Mouse (Mus musculus) ES-E14 (cell line): ENCODE results near the gene Eif4e. TPM values are rescaled to one million over a fixed set of nuclear protein-coding genes. Genes with fewer than 3 reads are reported as not detected.
"Not testable (repeated sequence)": the region's sequence is repeated elsewhere in the genome, so short reads cannot be mapped to it uniquely, and the experiment has no call there.

ENCODE experiments used
- DNase-seq: peaks from one replicate; pipeline ENCODE4 v3.0.0-alpha.2; 2013; ENCODE audit warnings: low read depth, low spot score
- H3K27ac ChIP-seq: 2 replicates; pipeline ENCODE4 v1.5.1; 2012; ENCODE audit warnings: low read depth, mild to moderate bottlenecking, low read length, moderate library complexity, mixed read lengths; ENCODE audit not compliant: poor library complexity, insufficient read depth, severe bottlenecking
- H3K36me3 ChIP-seq: 2 replicates; pipeline ENCODE4 v1.6.1; 2012; ENCODE audit warnings: mild to moderate bottlenecking, low read length, moderate library complexity, mixed read lengths; ENCODE audit not compliant: control insufficient read depth, poor library complexity, insufficient read depth, severe bottlenecking
- H3K4me1 ChIP-seq, 2 experiments: fragments of 150-350 bp in 1 of 2; sonication (generic) in 1 of 2; 2 replicates each; pipeline ENCODE4 v1.6.1; 2012; ENCODE audit warnings: low read length in 2 of 2, mild to moderate bottlenecking in 1 of 2, mixed read lengths in 1 of 2; ENCODE audit not compliant: control insufficient read depth in 2 of 2, insufficient read depth in 2 of 2, poor library complexity in 1 of 2
- H3K4me3 ChIP-seq, 2 experiments: fragments of 150-350 bp in 1 of 2; sonication (generic) in 1 of 2; 2 replicates each; pipeline ENCODE4 v1.5.1; 2012; ENCODE audit warnings: low read length in 2 of 2, low read depth in 1 of 2, mild to moderate bottlenecking in 1 of 2, mixed read lengths in 1 of 2; ENCODE audit not compliant: insufficient read depth in 1 of 2, poor library complexity in 1 of 2, severe bottlenecking in 1 of 2
- H3K9ac ChIP-seq: 2 replicates; pipeline ENCODE4 v1.6.1; 2012; ENCODE audit warnings: low read depth, mild to moderate bottlenecking, low read length, mixed read lengths; ENCODE audit not compliant: poor library complexity, insufficient read depth, severe bottlenecking
- H3K9me3 ChIP-seq: fragments of 150-350 bp; sonication (generic); 2 replicates; pipeline ENCODE4 v1.6.1; 2012; ENCODE audit warnings: low read depth, mild to moderate bottlenecking, low read length; ENCODE audit not compliant: control insufficient read depth, insufficient read depth
- CHD2 ChIP-seq: IDR thresholded peaks from 2 replicates; pipeline ENCODE4 v1.6.1; 2014; ENCODE audit warnings: mild to moderate bottlenecking, low read depth, low read length, inconsistent platforms
- HCFC1 ChIP-seq: IDR thresholded peaks from 2 replicates; pipeline ENCODE4 v1.6.1; 2012; ENCODE audit warnings: low read length, inconsistent platforms, borderline replicate concordance; ENCODE audit not compliant: insufficient read depth
- MAFK ChIP-seq: IDR thresholded peaks from 2 replicates; pipeline ENCODE4 v1.6.1; 2014; ENCODE audit warnings: mild to moderate bottlenecking, low read depth, low read length, inconsistent platforms; ENCODE audit not compliant: insufficient read depth
- ZC3H11A ChIP-seq: IDR thresholded peaks from 2 replicates; pipeline ENCODE4 v1.6.1; 2012; ENCODE audit warnings: low read depth, mild to moderate bottlenecking, inconsistent platforms, low read length, borderline replicate concordance
- ZNF384 ChIP-seq: IDR thresholded peaks from 2 replicates; pipeline ENCODE4 v1.6.1; 2012; ENCODE audit warnings: low read depth, low read length, inconsistent platforms
- in situ Hi-C, 2 experiments: fragments of 600-800 bp; cut with MboI; formaldehyde crosslinking; loops; one replicate each; pipeline ENCODE4 v1.15.1; 2025; ENCODE audit warnings: low sequenced_read_pairs in 2 of 2, inconsistent platforms in 1 of 2; ENCODE audit not compliant: unreplicated experiment in 2 of 2
- total RNA-seq: library from RNA; depleted of rRNA; stranded (reverse); fragments of 300-350 nt; gene quantifications from 2 replicates; pipeline ENCODE4 v1.2.3, GENCODE M21; 2012

Gene Eif4e
- total RNA-seq, 1 experiment, result 235 TPM

DNA sequence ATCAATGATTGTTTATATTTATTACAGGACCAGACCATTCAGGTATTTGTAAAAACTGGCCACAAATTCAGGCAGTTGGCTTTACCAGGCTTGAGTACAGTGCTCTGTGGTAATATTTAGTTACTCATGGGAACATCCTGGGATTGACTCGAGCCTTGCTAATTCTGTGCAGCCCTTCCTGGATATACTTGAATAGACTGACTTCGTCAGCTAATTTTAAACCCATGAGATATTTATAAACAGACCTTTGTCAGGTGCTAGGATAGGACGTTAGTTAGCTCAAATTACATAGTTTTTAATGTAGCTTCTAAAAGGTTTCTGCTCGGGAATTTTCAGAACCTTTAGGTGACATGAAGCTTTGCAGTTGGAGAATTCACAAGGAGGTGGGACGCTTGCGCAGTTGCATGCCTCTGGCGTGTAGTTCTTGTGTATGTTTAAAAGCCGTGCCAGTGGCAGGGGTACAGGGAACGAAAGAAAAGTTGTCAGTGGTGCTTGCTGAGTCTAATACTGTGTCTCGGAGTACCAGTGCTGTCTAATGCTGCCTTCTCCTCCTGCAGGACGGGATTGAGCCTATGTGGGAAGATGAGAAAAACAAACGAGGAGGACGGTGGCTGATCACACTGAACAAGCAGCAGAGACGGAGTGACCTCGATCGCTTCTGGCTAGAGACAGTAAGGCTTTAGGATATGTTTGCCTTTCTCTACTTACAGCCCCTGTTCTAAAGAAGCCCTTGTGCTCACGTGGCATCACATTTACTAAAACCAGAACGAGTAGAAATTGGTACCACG, 24.6 kb downstream of the Eif4e start:
- no peak overlapping the region for H3K27ac ChIP-seq
- TF ChIP-seq MAFK (no peak), ZNF384 (no peak), CHD2 (no peak), ZC3H11A (no peak), HCFC1 (no peak)
- no peak for DNase-seq
- peaks cover 12% of the 10 kb centered on the region for H3K36me3 ChIP-seq
- no peaks in the 10 kb centered on the region for H3K9me3 ChIP-seq
- H3K9ac ChIP-seq, result no peak overlapping the region
- in situ Hi-C loops, result no loop called here
- H3K4me1 ChIP-seq, result no peaks in the 10 kb centered on the region
- H3K4me3 ChIP-seq, result no peak overlapping the region

GRCm38 (mm10) chr3:138555279-138555678, 29.3 kb downstream of the Eif4e start:
- H3K27ac ChIP-seq, H3K9me3 ChIP-seq, in situ Hi-C loops, DNase-seq, H3K4me1 ChIP-seq, H3K4me3 ChIP-seq, H3K9ac ChIP-seq: not testable (repeated sequence)
- H3K36me3 ChIP-seq, result peaks cover 12% of the 10 kb centered on the region

DNA sequence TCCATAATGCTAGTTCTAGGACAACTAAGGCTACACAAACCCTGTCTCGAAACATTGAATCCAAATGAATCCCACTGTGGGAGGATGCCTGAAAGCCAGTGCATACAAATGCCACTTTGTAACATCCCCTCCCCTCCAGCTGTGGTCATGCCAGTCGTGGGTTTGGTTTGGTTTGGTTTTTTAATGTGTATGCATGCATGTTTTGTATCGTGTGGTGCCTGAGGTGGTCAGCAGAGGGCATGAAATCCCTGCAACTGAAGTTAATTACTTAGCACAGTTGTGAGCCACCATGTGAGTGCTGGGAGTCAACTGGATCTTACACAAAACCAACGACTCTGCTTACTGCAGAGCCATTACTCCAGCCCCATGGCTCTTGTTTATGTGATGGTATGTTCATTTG, 32.5 kb downstream of the Eif4e start:
- in situ Hi-C loops, result no loop called here
- TF ChIP-seq MAFK, result no peak
- TF ChIP-seq ZNF384, result no peak
- TF ChIP-seq CHD2, result no peak
- TF ChIP-seq HCFC1, result no peak
- TF ChIP-seq ZC3H11A, result no peak
- Histone ChIP-seq H3K36me3 (peaks cover 2% of the 10 kb centered on the region), H3K4me1 (no peaks in the 10 kb centered on the region), H3K9me3 (no peaks in the 10 kb centered on the region), H3K27ac (no peak overlapping the region), H3K4me3 (no peak overlapping the region), H3K9ac (no peak overlapping the region)
- no peak for DNase-seq

GRCm38 (mm10) chr3:138560242-138560641, 34.3 kb downstream of the Eif4e start:
- H3K9ac ChIP-seq, result no peak overlapping the region
- no peak overlapping the region for H3K4me3 ChIP-seq
- DNase-seq, result no peak
- H3K9me3 ChIP-seq, result no peaks in the 10 kb centered on the region
- H3K4me1 ChIP-seq, result no peaks in the 10 kb centered on the region
- TF ChIP-seq ZC3H11A (no peak), MAFK (no peak), ZNF384 (no peak), HCFC1 (no peak), CHD2 (no peak)
- in situ Hi-C loops, result no loop called here
- H3K27ac ChIP-seq, result no peak overlapping the region
- H3K36me3 ChIP-seq, result no peaks in the 10 kb centered on the region; the same call in none of the 2 replicates

- H3K4me3 ChIP-seq, result no peak overlapping the region
- in situ Hi-C loops, result no loop called here
- H3K27ac ChIP-seq, result no peak overlapping the region
- no peaks in the 10 kb centered on the region for H3K4me1 ChIP-seq
- no peak for DNase-seq
- H3K9me3 ChIP-seq, result no peaks in the 10 kb centered on the region
- no peaks in the 10 kb centered on the region; the same call in none of the 2 replicates for H3K36me3 ChIP-seq
- no peak overlapping the region for H3K9ac ChIP-seq
- no peak for TF ChIP-seq HCFC1
- no peak for TF ChIP-seq ZC3H11A
- TF ChIP-seq MAFK, result no peak
- no peak for TF ChIP-seq ZNF384
- TF ChIP-seq CHD2, result no peak
These were observed 34.9 kb downstream of the Eif4e start for GRCm38 (mm10) chr3:138560886-138561285.
